Mouse (Mus musculus) heart, adult 2 months (tissue): Measurements from ENCODE around the gene Tmem220.

Source experiments
- CTCF ChIP-seq: fragments of 200-600 bp; IDR thresholded peaks from 2 replicates; pipeline ENCODE4 v1.8.1; 2022; ENCODE audit warnings: antibody characterized with exemption, mild to moderate bottlenecking, moderate library complexity
- EP300 ChIP-seq: fragments of 200-500 bp; IDR thresholded peaks from 2 replicates; pipeline ENCODE4 v1.6.1; 2011; ENCODE audit warnings: low read depth, low read length, control low read depth; ENCODE audit not compliant: insufficient read depth

GRCm38 (mm10) chr11:67078888-67079287 is 53.9 kb downstream of the Tmem220 start:
- no peak for TF ChIP-seq EP300
- TF ChIP-seq CTCF: no peak
